In the genomic region with DNA sequence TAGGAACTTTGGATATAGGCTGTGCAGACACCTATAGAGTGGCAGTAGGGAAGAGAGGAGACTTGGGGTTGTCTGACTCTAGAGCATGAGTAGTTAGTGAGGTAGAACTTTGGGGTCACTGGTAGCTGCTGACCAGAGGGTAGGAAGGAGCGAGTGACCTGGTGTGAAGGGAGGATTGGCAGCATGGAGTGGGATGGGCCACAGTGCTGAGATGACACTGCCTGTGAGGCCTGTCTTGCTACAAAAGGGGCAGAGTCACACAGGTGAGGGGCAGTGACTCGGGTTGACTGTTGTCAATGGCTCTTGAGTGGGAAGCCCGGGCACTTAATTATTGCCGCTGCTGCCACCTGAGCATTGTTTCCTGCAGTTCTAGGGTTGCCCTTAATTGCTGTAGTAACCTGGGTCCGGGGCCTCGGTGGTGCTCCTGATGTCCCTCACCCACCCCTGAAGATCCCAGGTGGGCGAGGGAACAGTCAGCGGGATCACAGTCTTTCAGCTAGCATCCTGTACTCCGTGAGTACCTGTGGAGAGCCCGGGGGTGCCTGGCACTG, we compare ENCODE assay signal across 8 mouse cellular contexts. TPM values are rescaled to one million over a fixed set of nuclear protein-coding genes. Genes with fewer than 3 reads are reported as not detected.
DNase-seq lines count a peak whose midpoint lies in the region; ATAC-seq lines count a peak whose summit lies in the region.

No protein-coding gene starts in this region.

- H3K27me3 ChIP-seq in kidney, embryonic 15.5 days, result no peaks in the 10 kb centered on the region
- H3K27me3 ChIP-seq in embryonic facial prominence, embryonic 10.5 days (replicated peaks; ENCODE audit: low read depth, poor library complexity, severe bottlenecking), result peaks cover 8% of the 10 kb centered on the region; the same call in 1 of the 2 replicates
- no peaks in the 10 kb centered on the region for H3K27me3 ChIP-seq in hindbrain, embryonic 15.5 days
- H3K27me3 ChIP-seq in midbrain, embryonic 16.5 days (ENCODE audit: control insufficient read depth, insufficient read depth, low read depth, low read length), result no peaks in the 10 kb centered on the region

- H3K4me3 ChIP-seq in kidney, embryonic 15.5 days (replicated peaks), result peak overlapping the region; percentile 80
- H3K4me3 ChIP-seq in embryonic facial prominence, embryonic 10.5 days, result peak overlapping the region; percentile 92
- peak overlapping the region; percentile 85 for H3K4me3 ChIP-seq in hindbrain, embryonic 15.5 days
- peak overlapping the region; percentile 85 for H3K4me3 ChIP-seq in midbrain, embryonic 16.5 days (ENCODE audit: low read depth, low read length)

- H3K4me1 ChIP-seq in kidney, embryonic 15.5 days, result peaks cover 53% of the 10 kb centered on the region
- peaks cover 53% of the 10 kb centered on the region for H3K4me1 ChIP-seq in embryonic facial prominence, embryonic 10.5 days
- peaks cover 25% of the 10 kb centered on the region for H3K4me1 ChIP-seq in hindbrain, embryonic 15.5 days (replicated peaks)
- H3K4me1 ChIP-seq in midbrain, embryonic 16.5 days (ENCODE audit: control insufficient read depth, insufficient read depth, low read length), result peaks cover 20% of the 10 kb centered on the region

- no peak for DNase-seq in kidney, postnatal 14 days
- DNase-seq in embryonic facial prominence, embryonic 10.5 days (ENCODE audit: low spot score), result no peak
- DNase-seq in left cerebral cortex, adult 9 months (ENCODE audit: low spot score in 2 of 2), result no peak
- DNase-seq in layer of hippocampus, postnatal 10 days (ENCODE audit: low spot score in 2 of 2), result no peak
- no peak for DNase-seq in adipocyte (ENCODE audit: low spot score)

- peak overlapping the region; percentile 79 for H3K4me2 ChIP-seq in kidney, embryonic 15.5 days
- peak overlapping the region; percentile 95 for H3K4me2 ChIP-seq in hindbrain, embryonic 15.5 days
- H3K4me2 ChIP-seq in midbrain, embryonic 16.5 days (ENCODE audit: low read length), result peak overlapping the region; percentile 91

- no peak overlapping the region for H3K27ac ChIP-seq in kidney, embryonic 15.5 days
- no peak overlapping the region for H3K27ac ChIP-seq in embryonic facial prominence, embryonic 10.5 days (replicated peaks)
- H3K27ac ChIP-seq in hindbrain, embryonic 15.5 days (replicated peaks), result no peak overlapping the region
- H3K27ac ChIP-seq in midbrain, embryonic 16.5 days (ENCODE audit: low read length), result no peak overlapping the region

- no peaks in the 10 kb centered on the region for H3K9me3 ChIP-seq in kidney, embryonic 15.5 days (replicated peaks)
- H3K9me3 ChIP-seq in embryonic facial prominence, embryonic 10.5 days, result no peaks in the 10 kb centered on the region
- H3K9me3 ChIP-seq in hindbrain, embryonic 15.5 days, result no peaks in the 10 kb centered on the region
- H3K9me3 ChIP-seq in midbrain, embryonic 16.5 days (replicated peaks; ENCODE audit: control insufficient read depth, low read length, poor library complexity, severe bottlenecking), result no peaks in the 10 kb centered on the region

- H3K36me3 ChIP-seq in kidney, embryonic 15.5 days, result peaks cover 25% of the 10 kb centered on the region
- H3K36me3 ChIP-seq in embryonic facial prominence, embryonic 10.5 days (replicated peaks), result peaks cover 28% of the 10 kb centered on the region
- peaks cover 19% of the 10 kb centered on the region for H3K36me3 ChIP-seq in hindbrain, embryonic 15.5 days
- H3K36me3 ChIP-seq in midbrain, embryonic 16.5 days (ENCODE audit: control insufficient read depth, insufficient read depth, low read length), result peaks cover 10% of the 10 kb centered on the region

- WGBS in kidney, embryonic 15.5 days, result 70% methylated on average over 10 of the region's 10 CpGs
- whole genome bisulfite sequencing in embryonic facial prominence, embryonic 10.5 days, result 87% methylated on average over 10 of the region's 10 CpGs
- WGBS in hindbrain, embryonic 15.5 days, result 67% methylated on average over 10 of the region's 10 CpGs
- WGBS in midbrain, embryonic 16.5 days, result 89% methylated on average over 10 of the region's 10 CpGs

- peak overlapping the region; percentile 94 for H3K9ac ChIP-seq in kidney, embryonic 15.5 days
- peak overlapping the region; percentile 93 for H3K9ac ChIP-seq in hindbrain, embryonic 15.5 days
- H3K9ac ChIP-seq in midbrain, embryonic 16.5 days (ENCODE audit: low read depth, low read length), result peak overlapping the region; percentile 92

- ATAC-seq in kidney, embryonic 15.5 days (replicated peaks; ENCODE audit: low FRiP score), result no peak
- no peak for ATAC-seq in hindbrain, embryonic 15.5 days (ENCODE audit: low FRiP score, low read depth)
- no peak for ATAC-seq in midbrain, embryonic 16.5 days

RNA-seq across cellular contexts. Expression of gene Oaz1, which starts 1.5 kb away (rescaled TPM):
- 1,583 and 1,739 TPM in 2 replicates for polyA plus RNA-seq in kidney, embryonic 15.5 days (2015; fragmentation: Nextera tagmentation; extraction: Ambion mirVana)
- polyA plus RNA-seq in embryonic facial prominence, embryonic 10.5 days (2016; fragmentation: Nextera tagmentation; extraction: Ambion mirVana), result 2,205 and 2,316 TPM in 2 replicates
- polyA plus RNA-seq in hindbrain, embryonic 15.5 days (2015; fragmentation: Nextera tagmentation; extraction: Ambion mirVana), result 1,303 and 1,311 TPM in 2 replicates
- polyA plus RNA-seq in midbrain, embryonic 16.5 days (2015; fragmentation: Nextera tagmentation; extraction: Ambion mirVana), result 1,102 and 1,149 TPM in 2 replicates
- 100 to 1,000 TPM; 399 to 419 TPM for total RNA-seq in layer of hippocampus, postnatal 10 days (2021)

RNA-seq across cellular contexts. Expression of gene Jsrp1, which starts 14.6 kb away (rescaled TPM):
- polyA plus RNA-seq in kidney, embryonic 15.5 days (2015; fragmentation: Nextera tagmentation; extraction: Ambion mirVana), result 5.6 and 5.7 TPM in 2 replicates
- polyA plus RNA-seq in embryonic facial prominence, embryonic 10.5 days (2016; fragmentation: Nextera tagmentation; extraction: Ambion mirVana), result 0.26 and 0.52 TPM in 2 replicates
- 0.62 and 0.95 TPM in 2 replicates for polyA plus RNA-seq in hindbrain, embryonic 15.5 days (2015; fragmentation: Nextera tagmentation; extraction: Ambion mirVana)
- 0.39 and 0.45 TPM in 2 replicates for polyA plus RNA-seq in midbrain, embryonic 16.5 days (2015; fragmentation: Nextera tagmentation; extraction: Ambion mirVana)
- total RNA-seq in layer of hippocampus, postnatal 10 days (2021), result 1 to 10 TPM; 1.4 TPM

RNA-seq across cellular contexts. Expression of gene Lingo3, which starts 15.9 kb away (rescaled TPM):
- 0.83 and 1.2 TPM in 2 replicates for polyA plus RNA-seq in kidney, embryonic 15.5 days (2015; fragmentation: Nextera tagmentation; extraction: Ambion mirVana)
- polyA plus RNA-seq in embryonic facial prominence, embryonic 10.5 days (2016; fragmentation: Nextera tagmentation; extraction: Ambion mirVana), result 1.3 and 1.6 TPM in 2 replicates
- polyA plus RNA-seq in hindbrain, embryonic 15.5 days (2015; fragmentation: Nextera tagmentation; extraction: Ambion mirVana), result 15.8 and 18.5 TPM in 2 replicates
- polyA plus RNA-seq in midbrain, embryonic 16.5 days (2015; fragmentation: Nextera tagmentation; extraction: Ambion mirVana), result 12.6 and 16.9 TPM in 2 replicates
- 10 to 100 TPM; 20.4 to 25.9 TPM for total RNA-seq in layer of hippocampus, postnatal 10 days (2021)

RNA-seq across cellular contexts. Expression of gene Amh, which starts 22.9 kb away (rescaled TPM):
- polyA plus RNA-seq in kidney, embryonic 15.5 days (2015; fragmentation: Nextera tagmentation; extraction: Ambion mirVana), result 0.09 TPM in 1 of 2 replicates, not detected in the other
- 0.11 and 0.17 TPM in 2 replicates for polyA plus RNA-seq in embryonic facial prominence, embryonic 10.5 days (2016; fragmentation: Nextera tagmentation; extraction: Ambion mirVana)
- 0.14 and 0.21 TPM in 2 replicates for polyA plus RNA-seq in hindbrain, embryonic 15.5 days (2015; fragmentation: Nextera tagmentation; extraction: Ambion mirVana)
- polyA plus RNA-seq in midbrain, embryonic 16.5 days (2015; fragmentation: Nextera tagmentation; extraction: Ambion mirVana), result not detected in 2 replicates
- total RNA-seq in layer of hippocampus, postnatal 10 days (2021), result 1 to 10 TPM; 2.1 to 2.5 TPM

RNA-seq across cellular contexts. Expression of gene Lsm7, which starts 27.1 kb away (rescaled TPM):
- polyA plus RNA-seq in kidney, embryonic 15.5 days (2015; fragmentation: Nextera tagmentation; extraction: Ambion mirVana), result 303 and 328 TPM in 2 replicates
- 364 TPM in 2 replicates for polyA plus RNA-seq in embryonic facial prominence, embryonic 10.5 days (2016; fragmentation: Nextera tagmentation; extraction: Ambion mirVana)
- 210 and 228 TPM in 2 replicates for polyA plus RNA-seq in hindbrain, embryonic 15.5 days (2015; fragmentation: Nextera tagmentation; extraction: Ambion mirVana)
- polyA plus RNA-seq in midbrain, embryonic 16.5 days (2015; fragmentation: Nextera tagmentation; extraction: Ambion mirVana), result 202 and 205 TPM in 2 replicates
- total RNA-seq in layer of hippocampus, postnatal 10 days (2021), result 10 to 100 TPM; 52.3 to 54.0 TPM
